Mouse (Mus musculus) frontal cortex, postnatal 14 days (tissue): ENCODE measurements around the gene Stox2.

Experiments
- DNase-seq, 2 experiments: peaks; one replicate each; pipeline ENCODE4 v3.0.0; 2022; ENCODE audit warnings: low spot score in 2 of 2

Gene Stox2

GRCm38 (mm10) chr8:47182771-47183558 lies 263.2 kb downstream of the Stox2 start:
- DNase-seq, result no peak

GRCm38 (mm10) chr8:47182292-47182691 lies 263.9 kb downstream of the Stox2 start:
- no peak for DNase-seq

GRCm38 (mm10) chr8:47181032-47181698 lies 265.0 kb downstream of the Stox2 start:
- DNase-seq, result no peak

- no peak for DNase-seq
Observed at GRCm38 (mm10) chr8:47180181-47180580, 266.0 kb downstream of the Stox2 start.

- DNase-seq, result no peak
Observed at GRCm38 (mm10) chr8:47178785-47179184, 267.4 kb downstream of the Stox2 start.

GRCm38 (mm10) chr8:47173823-47174222 lies 272.3 kb downstream of the Stox2 start:
- DNase-seq, result no peak

- DNase-seq, result no peak
Observed at GRCm38 (mm10) chr8:47172848-47173247, 273.3 kb downstream of the Stox2 start.

- DNase-seq, result no peak
Observed at GRCm38 (mm10) chr8:47160688-47161087, 285.5 kb downstream of the Stox2 start.

GRCm38 (mm10) chr8:47154521-47154920 lies 291.6 kb downstream of the Stox2 start:
- DNase-seq, result no peak

GRCm38 (mm10) chr8:47145258-47145657 lies 300.9 kb downstream of the Stox2 start:
- DNase-seq, result no peak

- DNase-seq, result no peak
Observed at GRCm38 (mm10) chr8:47136047-47136446, 310.1 kb downstream of the Stox2 start.

- DNase-seq, result no peak
Observed at GRCm38 (mm10) chr8:47135586-47135985, 310.6 kb downstream of the Stox2 start.

GRCm38 (mm10) chr8:47134736-47135135 lies 311.4 kb downstream of the Stox2 start:
- no peak for DNase-seq

- DNase-seq, result no peak
Observed at GRCm38 (mm10) chr8:47133381-47133780, 312.8 kb downstream of the Stox2 start.
